Mouse (Mus musculus): ENCODE measurements around the gene Myo1c.

DNA sequence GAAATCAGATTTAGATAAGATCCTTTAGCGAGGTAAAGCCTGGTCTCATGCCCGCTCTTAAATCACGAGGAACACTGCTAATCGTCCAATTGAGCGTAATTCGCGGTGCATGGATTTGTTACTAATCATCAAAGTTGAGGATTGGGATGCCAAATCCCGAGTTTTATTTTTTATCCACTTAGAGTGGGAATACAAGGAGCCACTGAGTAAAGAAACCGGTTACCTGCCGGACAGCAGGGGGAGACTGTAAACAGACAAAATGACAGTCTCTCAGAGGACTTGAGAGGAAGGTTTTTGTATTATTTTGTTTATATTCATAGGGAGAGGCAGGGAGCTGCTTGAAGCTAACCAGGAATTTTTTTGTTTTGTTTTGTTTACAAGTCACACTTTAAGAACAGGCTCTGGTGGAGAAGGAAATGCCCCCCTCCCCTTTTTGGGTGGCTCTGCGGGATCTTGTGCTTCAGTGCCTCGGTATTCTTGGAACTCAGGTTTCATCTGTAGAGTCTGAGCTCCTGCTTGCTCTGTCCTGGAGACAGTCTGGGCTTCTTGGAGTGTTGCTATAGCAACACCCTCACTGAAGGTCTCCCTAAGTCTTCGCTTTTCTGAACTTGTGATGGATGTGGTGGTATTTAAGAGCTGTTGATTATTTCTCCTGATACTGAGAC, 18.6 kb upstream of the Myo1c start:
- TF ChIP-seq CTCF (IDR thresholded peaks at IDR 0.05; ENCODE audit: borderline replicate concordance, extremely low read depth, insufficient read depth, insufficient read length), result peak; percentile 42; the same call in 1 of the 2 replicates
- no peak for TF ChIP-seq POLR2A (IDR thresholded peaks at IDR 0.05; ENCODE audit: borderline replicate concordance, extremely low read depth, insufficient read depth, insufficient read length, poor library complexity, severe bottlenecking)
